Mouse (Mus musculus): Measurements from ENCODE around the gene Fanci. TPM values are rescaled to one million over a fixed set of nuclear protein-coding genes. Genes with fewer than 3 reads are reported as not detected.

The Fanci gene
- polyA plus RNA-seq (2012; ENCODE audit: low replicate concordance), result 0.12 and 0.49 TPM in 2 replicates

DNA sequence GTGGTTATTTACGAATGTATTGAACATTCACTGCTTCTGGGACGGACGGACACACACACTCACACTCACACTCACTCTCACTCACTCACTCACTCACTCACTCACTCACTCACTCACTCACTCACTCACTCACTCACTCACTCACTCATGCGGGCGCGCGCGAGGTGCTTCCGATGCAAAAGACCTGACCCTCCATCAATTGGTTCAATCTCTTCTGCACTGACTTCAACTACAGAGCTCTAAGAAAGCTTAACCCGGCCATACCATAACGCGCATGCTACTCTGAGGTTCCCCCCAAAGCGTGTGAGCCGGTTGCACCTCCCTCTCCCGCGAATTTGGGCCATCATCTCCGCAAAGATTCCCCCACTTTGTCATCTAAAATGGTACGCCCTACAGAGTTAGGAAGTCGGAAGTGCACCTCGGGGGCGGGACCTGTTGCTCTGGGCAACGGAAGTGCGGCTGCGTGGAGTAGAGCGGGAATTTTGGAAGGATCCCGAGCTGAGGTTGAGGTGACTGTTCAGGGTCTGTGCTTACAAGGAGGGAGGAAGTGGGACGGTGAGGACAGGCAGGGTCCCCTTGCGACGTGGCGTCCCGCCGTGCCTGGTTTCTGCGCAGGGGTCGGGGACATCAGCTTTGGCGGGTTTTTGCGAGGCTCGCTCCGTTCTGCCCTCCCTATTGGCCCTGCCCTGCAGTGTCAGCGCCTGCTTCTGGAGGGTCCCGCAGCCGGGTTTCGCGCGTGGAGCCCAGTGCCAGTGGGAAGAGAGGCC lies at the start of gene Fanci:
TSS of gene Fanci (plus strand) at position 47 of the 767 bp plus-strand sequence.

DNA sequence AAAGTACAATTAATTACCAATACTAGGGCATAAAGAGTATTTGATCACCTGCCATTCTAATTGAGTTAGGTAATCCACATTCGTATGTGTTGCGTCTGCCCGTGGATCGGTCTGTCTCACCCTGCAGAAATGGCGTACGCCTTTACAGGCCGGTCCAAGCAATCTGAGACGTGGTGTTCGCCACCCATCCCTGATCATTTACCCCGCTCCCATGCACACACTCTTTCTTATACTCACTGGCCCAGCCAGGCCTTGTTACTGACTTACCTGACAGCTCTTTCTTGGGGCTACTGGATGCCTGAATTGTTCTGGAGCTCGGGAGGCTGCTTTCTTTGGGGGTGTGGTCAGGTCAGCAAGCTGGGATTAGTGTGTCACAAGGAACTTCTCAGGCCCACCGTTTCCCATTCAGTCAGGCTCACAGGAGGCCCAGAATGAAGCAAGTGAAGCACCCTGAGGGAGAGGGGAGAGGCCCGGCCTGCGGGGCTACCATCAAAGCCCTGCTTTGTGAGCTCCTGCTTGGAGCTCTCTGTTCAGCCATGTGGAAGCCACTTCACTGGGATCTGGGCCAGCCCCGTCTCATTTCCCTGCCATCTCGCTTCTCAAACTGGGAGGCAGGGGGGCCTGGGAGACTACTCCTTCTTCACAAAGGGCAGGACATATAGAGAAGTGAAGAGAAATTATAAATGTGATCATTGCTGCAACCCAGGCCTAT lies 5.2 kb upstream of the Fanci start, which contains the start of gene Rlbp1:
TSS of gene Rlbp1 (minus strand) at position 627 of the 712 bp plus-strand sequence.

DNA sequence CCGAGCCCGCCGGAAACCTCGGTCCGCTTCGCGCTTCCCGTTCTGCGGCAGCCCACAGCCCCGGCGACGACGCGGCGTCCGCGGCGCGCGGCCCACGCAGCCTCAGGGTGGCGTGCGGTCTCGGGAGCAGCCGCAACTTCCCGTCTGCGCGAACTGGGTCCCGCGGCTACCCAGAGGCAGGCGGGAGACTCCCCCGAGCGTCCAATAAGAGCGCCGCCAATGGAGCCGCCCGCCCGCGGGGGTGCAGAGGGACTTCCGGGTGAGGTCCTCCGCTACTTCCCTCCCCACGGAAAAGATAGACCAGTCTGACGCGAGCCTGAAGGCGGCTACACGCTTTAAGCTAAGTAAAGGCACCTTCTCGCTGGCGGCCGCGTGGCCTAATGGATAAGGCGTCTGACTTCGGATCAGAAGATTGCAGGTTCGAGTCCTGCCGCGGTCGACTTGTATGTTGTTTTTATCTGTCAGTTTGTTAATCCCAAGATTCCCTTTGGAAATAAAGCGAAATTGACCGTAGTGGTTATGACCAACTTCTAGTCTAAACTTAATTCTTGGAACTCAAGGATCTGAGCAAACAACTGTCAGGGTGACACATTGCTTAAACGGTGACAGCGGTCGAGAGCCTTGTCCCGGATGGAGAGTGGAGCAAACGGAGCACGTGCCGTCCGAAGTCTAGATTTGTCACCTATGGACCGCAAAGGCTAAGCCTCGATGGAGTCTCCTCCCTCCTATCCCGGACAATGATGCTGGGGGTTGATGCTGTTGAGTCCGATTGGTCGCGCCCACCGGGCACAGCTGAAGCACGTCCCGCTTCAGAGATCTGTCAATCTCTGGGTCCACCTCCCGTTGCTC lies 74.5 kb downstream of the Fanci start, which contains the start of gene Polg:
TSS of gene Polg (minus strand) at position 310 of the 849 bp plus-strand sequence.

Other genes starting within 250 kb of the Fanci start
- gene Mfge8, start 242.9 kb upstream of the Fanci start, polyA plus RNA-seq (2012; ENCODE audit: low replicate concordance), result 34.8 and 51.4 TPM in 2 replicates
- 24.7 and 34.5 TPM in 2 replicates for gene Abhd2, start 118.7 kb upstream of the Fanci start, polyA plus RNA-seq (2012; ENCODE audit: low replicate concordance)
- not detected in 2 replicates for gene Rlbp1, start 4.9 kb upstream of the Fanci start, polyA plus RNA-seq (2012; ENCODE audit: low replicate concordance)
- 45.7 and 130 TPM in 2 replicates for gene Polg, start 74.4 kb downstream of the Fanci start, polyA plus RNA-seq (2012; ENCODE audit: low replicate concordance)
- gene Rhcg, start 225.7 kb downstream of the Fanci start, polyA plus RNA-seq (2012; ENCODE audit: low replicate concordance), result not detected in 2 replicates